Mouse (Mus musculus) gastrocnemius, postnatal 10 days (tissue): ENCODE results near the gene Pxdn. TPM values are rescaled to one million over a fixed set of nuclear protein-coding genes. Genes with fewer than 3 reads are reported as not detected.

ENCODE experiments used
- DNase-seq: peaks from one replicate; pipeline ENCODE4 v3.0.0; 2021; ENCODE audit warnings: mixed read lengths
- long read RNA-seq, 2 experiments: library from polyadenylated mRNA; stranded (forward); transcript quantifications; one replicate each; pipeline ENCODE4 v2.0.0; 2021
- total RNA-seq, 2 experiments: library from RNA; stranded (reverse); gene quantifications; 2 replicates each; pipeline ENCODE4 v1.2.3; 2021

Gene Pxdn
- total RNA-seq = 100 to 1,000 TPM in 1 of 2 experiments, 10 to 100 TPM in 1; 83.3 to 107 TPM
- long read RNA-seq, experiment 1, full-length matches to known transcripts = 38 of 63 reads
- long read RNA-seq, experiment 1, partial matches to known transcripts = 8 of 63 reads
- long read RNA-seq, experiment 1, other reads (novel, unspliced or antisense) = 17 of 63 reads
- long read RNA-seq, experiment 2, full-length matches to known transcripts = 28 of 57 reads
- long read RNA-seq, experiment 2, partial matches to known transcripts = 13 of 57 reads
- long read RNA-seq, experiment 2, other reads (novel, unspliced or antisense) = 16 of 57 reads

DNA sequence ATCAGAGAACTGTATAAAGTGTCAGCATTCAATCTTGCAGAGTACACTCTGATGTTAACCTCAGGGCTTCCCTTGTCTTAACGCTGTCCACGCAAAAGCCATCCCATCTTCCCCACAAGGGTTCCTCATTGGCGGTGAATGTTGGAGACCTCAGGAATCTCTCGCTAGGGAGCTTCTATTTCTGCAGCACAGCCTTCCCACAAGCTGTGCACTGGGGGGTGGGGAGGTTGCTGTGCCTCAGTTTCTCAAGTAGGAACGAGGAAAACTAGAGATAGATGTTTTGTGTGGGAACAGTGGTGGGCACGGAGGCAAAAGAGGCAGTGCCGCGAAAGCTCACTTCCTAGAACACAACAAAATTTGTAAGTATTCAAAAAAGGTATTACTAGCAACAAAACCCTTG is at the start of gene Pxdn:
Gene Pxdn, plus strand, starts transcription at position 301 of the 400 bp plus-strand sequence.
- no peak for DNase-seq

- DNase-seq = peak; percentile 29
Observed at GRCm38 (mm10) chr12:29894669-29895068, 42.7 kb upstream of the Pxdn start.

DNA sequence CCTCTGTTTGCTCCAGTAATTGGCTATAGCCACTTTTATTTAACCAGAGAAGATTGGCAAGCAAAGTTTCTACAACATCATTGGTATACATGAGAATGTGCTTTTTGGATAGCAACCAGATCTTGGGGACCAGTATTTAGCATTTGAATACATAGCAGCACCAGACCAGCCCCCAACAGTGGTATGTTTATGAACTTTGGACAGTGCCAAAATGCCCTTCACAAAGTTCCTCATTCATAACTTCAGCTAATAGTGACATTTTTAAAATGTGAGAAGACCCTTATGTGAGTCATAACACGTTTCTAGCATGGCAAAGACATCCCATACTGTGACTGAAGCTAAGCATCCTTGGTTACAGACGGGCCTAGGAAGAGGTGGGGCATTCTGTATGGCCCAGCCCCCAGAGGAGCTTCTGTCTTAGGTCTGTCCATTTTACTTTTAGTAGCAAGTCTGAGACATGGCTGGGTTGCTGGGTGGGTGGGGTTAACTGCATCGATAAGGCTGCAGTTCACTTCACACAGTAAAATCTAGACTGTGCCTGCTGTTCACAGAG is 39.8 kb upstream of the Pxdn start:
- no peak for DNase-seq

DNA sequence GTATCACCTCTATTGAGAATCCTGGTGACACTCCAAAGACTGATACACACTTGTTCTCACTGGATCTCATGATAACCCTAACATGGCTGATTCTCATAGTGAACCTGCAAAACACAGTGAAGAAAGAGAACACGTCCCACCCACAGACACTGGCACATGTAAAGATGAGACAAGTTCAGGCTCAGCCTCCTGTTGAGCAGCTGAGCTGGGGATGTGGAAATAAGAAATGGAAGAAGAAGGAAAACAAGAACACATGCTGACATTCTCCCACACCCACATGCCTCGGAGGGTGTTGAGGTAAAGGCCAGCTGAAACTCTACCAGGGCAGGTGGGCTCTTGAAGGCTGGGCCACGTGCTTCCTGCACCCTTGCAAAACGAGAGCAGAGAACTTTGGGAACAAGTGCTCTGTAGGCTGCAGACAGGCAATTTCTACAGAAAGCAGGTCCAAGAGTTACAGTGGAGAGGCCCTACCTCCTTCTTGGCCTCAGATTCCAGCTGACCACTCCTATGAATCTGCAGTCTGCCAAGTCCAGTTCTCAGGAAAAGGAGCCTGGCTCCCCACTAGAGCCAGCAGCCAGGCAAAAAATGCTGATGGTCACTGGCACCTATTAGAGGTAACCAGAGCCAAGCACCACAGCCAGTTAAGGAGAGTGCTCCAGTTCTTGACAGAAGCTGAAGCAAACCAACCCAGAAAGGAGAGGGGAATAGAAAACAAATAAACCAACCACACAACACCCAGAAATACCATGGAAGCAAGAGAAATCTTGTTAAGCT is 33.1 kb upstream of the Pxdn start:
- peak; percentile 24 for DNase-seq

GRCm38 (mm10) chr12:29907056-29907455 is 30.4 kb upstream of the Pxdn start:
- DNase-seq = peak; percentile 66

GRCm38 (mm10) chr12:29916139-29916538 is 21.3 kb upstream of the Pxdn start:
- no peak for DNase-seq

DNA sequence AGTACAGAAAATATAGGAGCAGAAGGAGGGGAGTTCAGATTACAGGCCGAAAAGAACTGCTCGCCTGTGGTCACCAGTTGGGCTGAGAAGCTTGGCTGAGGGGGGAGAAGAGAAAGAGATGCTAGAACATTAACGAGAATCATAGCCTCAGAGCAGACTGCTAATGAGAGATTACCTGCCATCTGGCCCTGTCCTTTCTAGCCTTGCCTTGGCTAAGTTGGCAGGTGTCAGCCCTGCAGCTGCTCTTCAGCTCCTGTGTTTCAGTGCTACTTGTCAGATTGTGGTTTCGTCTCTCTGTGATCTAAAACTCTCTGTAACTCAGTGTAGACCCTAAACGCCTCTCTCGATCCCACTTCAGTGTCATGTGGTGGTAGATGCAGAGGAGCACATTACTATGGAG is 20.6 kb upstream of the Pxdn start:
- no peak for DNase-seq

GRCm38 (mm10) chr12:29920298-29920697 is 17.1 kb upstream of the Pxdn start:
- DNase-seq = no peak

DNA sequence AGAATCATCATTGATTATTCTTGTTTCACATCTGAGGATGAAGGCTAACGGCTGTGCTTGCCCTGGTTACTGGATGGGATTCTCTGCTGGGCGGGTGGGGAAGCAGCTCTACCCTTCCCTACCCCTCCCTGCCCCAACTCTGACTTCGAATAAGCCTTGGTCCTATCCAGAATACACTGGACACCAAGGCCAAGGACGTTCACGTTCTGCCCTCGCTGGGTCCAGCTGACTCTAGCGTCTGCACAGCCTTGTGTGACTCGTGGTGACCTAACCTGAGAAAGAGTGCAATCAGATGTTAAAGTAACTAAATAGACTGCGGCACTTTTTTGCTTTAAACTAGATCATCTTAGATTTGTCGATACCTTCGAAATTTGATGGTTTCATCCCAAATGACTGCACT is 15.9 kb upstream of the Pxdn start:
- no peak for DNase-seq

DNA sequence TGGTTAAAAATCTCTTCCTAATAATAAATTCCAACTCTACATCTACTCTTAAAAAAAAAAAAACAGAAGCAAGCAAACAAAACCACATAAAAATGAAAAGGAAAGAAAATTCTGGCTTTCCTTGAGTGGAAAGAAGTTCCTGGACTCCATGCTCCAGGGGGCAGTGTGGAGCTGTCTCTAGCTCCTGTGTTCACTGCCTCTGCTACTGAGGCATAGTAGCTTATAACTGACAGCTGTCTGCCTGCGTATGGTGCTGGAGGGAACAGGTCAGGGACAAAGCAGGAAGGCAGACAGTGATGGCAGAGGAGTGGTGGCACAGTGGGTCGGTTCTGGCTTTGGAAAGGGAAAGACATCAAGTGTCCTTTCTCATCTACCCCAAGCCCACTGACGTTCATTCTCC is 10.5 kb upstream of the Pxdn start:
- DNase-seq = peak; percentile 81

- no peak for DNase-seq
Observed at GRCm38 (mm10) chr12:29930591-29930990, 6.8 kb upstream of the Pxdn start.

- no peak for DNase-seq
Observed at GRCm38 (mm10) chr12:29932951-29933350, 4.5 kb upstream of the Pxdn start.

DNA sequence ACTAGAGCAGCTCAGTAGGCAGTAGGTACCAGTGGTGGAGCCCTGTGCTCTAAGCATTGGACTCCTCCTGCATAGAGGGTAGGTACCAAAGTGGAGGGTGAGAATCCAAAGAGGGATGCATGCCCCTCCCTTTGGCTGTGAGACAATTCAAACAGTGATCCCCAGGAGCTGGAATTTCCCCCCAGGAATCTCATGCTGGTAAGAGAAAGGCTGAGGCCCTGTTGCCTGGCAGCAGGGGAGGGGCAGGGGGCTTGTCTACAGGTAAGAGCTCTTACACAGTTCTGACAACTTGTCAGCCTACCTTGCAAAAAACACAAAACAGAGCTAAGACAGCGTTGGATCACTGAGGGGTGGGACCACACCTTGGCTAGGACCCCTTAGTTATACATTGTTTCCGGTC is 3.9 kb upstream of the Pxdn start:
- no peak for DNase-seq

GRCm38 (mm10) chr12:29934120-29934581 is 3.3 kb upstream of the Pxdn start:
- DNase-seq = no peak

GRCm38 (mm10) chr12:29937851-29938375 is 505 bp downstream of the Pxdn start:
- DNase-seq = peak; percentile 76

- DNase-seq = peak; percentile 69
Observed at GRCm38 (mm10) chr12:29938376-29939041, 1.1 kb downstream of the Pxdn start.

DNA sequence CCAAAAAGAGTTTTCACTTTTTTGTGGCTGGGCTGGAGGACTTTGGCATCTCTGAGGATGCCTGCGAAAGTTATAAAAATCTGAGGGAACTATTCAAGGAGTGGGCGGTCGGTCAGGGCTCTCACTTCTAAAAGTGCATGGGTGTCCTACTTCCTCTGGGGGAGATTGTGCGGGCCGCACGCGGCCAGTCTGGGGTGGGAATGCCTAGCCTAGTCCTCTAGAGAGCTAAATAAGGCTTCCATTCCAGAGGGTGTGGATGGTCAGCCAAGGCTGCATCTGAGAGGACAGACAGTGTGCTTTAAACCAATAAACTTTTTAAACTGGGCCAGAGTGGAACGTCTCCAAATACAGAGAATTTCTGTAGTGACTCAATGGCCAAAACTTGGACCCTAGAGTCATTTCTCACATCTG is 1.9 kb downstream of the Pxdn start:
- DNase-seq = peak; percentile 41

GRCm38 (mm10) chr12:29942435-29942834 is 5.0 kb downstream of the Pxdn start:
- no peak for DNase-seq

- no peak for DNase-seq
Observed at GRCm38 (mm10) chr12:29944650-29945049, 7.2 kb downstream of the Pxdn start.

DNA sequence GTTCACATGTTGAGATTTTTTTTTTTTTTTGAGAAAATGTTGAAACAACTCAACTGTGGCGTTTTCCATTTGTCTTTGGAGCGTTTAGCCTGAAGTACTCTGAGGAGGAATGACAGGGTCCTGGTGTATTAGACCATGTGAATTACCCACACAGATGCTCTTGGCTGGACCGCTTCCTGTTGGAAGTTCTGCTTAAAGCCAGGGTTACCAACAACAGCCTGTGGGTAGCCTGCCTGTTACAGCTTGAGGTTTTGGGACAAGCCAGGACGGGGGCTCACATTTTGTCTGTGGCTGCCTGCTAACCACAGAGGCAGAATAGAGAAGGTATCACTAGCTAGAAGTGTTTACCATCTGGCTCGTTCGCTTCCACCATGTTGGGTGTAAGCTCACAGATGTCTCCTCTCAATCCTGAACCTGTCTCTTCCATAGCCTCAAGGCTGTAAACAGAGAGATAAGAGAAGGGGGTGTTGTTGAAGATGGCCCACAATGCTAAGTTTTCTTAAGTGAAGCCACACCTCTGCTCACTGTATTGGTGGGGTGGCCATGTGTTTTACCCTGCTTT is 7.9 kb downstream of the Pxdn start:
- no peak for DNase-seq

DNA sequence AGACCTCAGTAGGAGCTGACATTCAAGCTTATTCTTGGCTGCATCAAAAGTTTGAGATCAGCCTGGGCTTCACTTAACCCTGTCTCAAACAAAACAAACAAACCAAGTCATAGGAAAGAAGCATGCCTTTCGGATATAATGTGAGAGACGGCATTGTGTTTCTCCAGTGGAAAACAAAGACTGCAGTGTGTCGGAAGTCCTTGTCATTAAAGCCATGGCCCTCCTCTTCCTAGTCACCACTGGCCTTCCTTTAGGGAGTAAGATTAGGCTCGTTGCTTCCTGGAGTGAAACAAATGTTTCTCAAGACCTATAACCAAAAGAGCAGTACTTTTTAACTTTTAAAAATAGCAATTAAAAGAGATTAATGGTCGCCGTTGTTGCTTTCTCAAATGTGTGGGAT is 13.6 kb downstream of the Pxdn start:
- DNase-seq = no peak

GRCm38 (mm10) chr12:29951485-29951884 is 14.1 kb downstream of the Pxdn start:
- DNase-seq = no peak
